Mouse (Mus musculus) left cerebral cortex, postnatal 10 days (tissue): ENCODE results near the gene Acta1. TPM values are rescaled to one million over a fixed set of nuclear protein-coding genes. Genes with fewer than 3 reads are reported as not detected.
A peak's percentile ranks its signal among the peaks of the same experiment; 100 is the strongest.

Experiments
- DNase-seq, 2 experiments: peaks; one replicate each; pipeline ENCODE4 v3.0.0; 2021 to 2022; ENCODE audit warnings: low spot score in 2 of 2, mixed read lengths in 1 of 2; ENCODE audit errors: extremely low spot score in 1 of 2
- intact Hi-C: fragments of 180-260 bp; cut with DNase I; formaldehyde crosslinking; loops from one replicate; pipeline ENCODE4 v1.15.1; 2025
- total RNA-seq, 2 experiments: library from RNA; stranded (reverse); gene quantifications; 2 replicates each; pipeline ENCODE4 v1.2.3; 2021

Acta1 gene
- total RNA-seq, 2 experiments from 2014 or later = 7.1 to 8.7 TPM

DNA sequence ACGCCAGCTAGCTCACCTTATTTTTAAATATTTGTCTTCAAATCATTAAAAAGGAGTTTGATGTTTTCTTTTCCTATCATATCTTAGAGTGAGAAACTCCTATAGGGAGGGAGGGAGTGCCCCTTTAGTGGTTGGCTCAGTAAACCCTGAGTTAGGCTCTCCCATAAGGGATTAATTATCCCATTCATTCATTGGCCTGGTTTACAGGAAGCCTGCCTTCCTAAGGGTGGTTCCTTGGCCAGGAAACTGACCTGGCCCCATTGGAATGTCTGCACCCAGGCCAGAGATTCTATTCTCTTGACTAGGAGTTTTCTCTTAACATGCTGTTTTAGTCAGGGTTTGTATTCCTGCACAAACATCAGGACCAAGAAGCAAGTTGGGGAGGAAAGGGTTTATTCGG is 6.6 kb downstream of the Acta1 start:
- no peak for DNase-seq
- intact Hi-C loops = no loop called here

DNA sequence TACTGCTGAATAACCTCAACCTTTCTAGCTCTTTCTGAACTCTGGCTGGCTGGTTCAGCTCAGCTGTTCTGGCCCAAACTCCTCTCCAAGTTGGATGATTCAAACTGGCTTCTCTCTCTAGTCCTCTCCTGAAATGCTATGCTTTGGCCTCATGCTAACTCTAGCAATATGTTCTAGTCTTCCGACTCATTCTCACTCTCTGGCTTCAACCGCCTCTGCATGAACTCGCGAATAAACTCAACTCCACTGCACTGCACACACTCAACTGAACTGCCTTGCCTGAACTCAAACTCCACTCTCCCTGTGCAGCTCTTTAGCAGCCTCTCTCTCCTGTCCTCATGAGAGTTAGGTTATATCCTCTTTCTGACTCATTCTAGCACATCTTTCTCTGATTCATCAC is 7.4 kb downstream of the Acta1 start:
- intact Hi-C loops = no loop called here
- DNase-seq = no peak

DNA sequence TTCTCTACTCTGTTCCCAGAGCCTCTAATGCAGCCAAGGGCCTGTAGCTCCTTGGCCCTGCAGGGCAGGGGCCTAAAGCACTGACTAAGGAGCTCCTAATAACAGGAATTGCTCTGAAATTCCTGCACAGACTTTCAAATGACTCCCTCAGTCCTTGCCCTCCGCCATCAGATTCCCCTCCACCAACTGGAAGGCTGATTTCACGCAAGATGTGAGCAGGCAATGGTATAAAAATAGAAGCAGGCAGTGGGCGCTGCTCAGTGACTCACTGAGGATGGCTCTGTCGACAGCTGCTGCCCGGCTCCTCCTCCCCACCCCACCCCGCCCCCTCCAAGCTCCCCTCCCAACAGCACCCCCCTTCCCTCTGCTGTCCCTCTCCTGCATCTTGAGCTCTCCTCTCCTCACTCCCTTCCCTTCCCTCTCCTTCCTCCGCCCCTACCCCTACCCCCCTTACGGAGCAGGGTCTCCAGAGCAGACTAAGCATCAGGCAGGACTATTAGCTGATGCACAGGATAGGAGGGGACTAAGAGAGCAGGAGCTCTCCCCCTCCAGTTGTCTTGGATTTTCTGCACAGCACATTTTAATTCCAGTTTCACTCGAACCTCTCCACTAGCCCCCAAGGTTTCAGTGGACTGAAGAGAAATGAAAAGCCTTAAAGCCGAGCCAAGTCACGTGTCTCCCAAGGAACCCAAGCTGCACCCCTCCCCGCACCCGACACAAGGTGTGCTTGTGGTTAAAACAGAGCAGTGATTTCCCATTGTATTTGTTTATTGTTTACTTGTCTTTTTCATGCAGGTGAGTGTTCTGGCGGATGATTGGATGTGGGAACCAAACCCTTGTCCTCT is 9.6 kb downstream of the Acta1 start:
- peak; percentile 69 to 80 for DNase-seq
- intact Hi-C loops = no loop called here

DNA sequence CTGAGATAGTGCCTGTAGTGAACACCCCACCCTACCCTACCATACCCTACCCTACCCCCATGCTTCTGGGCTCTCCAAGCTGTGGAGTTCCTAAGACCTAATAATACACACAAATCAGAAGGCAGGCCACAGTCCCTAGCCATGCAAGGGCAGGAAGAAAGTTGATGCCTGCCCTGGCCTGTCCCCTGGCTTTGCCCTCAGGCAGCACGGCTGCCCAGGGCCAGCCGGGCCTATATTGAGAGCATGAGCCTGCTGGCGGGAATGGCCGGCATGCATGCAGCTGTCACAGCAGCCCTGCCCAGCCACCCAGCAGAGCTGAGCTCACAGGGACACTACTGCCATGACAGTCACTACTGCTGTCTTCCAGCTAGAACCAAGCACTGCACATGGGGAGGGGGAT is 11.5 kb downstream of the Acta1 start:
- DNase-seq = no peak

DNA sequence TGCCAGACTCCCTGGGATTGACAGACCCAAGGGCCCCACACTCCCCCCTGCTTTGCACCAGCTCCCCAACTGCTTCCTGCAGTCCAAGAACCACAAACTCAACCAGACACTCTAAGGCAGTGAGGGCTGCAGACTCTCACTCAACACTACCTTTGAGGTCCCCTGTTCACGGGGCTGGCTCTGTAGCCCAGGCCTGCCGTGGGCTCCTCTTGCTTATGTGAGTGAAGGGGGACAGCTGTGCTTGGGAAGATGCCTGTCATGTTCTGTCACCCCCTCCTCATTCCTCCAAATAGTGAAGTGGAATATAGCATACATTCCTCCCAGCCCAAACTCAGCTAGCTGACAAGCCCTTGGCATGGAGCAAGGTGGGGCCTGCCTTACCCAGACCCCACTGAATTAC is 12.1 kb downstream of the Acta1 start:
- DNase-seq = no peak
- intact Hi-C loops = no loop called here

More for the DNA sequence above, 11.5 kb downstream of the Acta1 start:
- intact Hi-C loops = no loop called here

GRCm38 (mm10) chr8:123880821-123881350 is 13.7 kb downstream of the Acta1 start:
- intact Hi-C loops = no loop called here
- no peak for DNase-seq

DNA sequence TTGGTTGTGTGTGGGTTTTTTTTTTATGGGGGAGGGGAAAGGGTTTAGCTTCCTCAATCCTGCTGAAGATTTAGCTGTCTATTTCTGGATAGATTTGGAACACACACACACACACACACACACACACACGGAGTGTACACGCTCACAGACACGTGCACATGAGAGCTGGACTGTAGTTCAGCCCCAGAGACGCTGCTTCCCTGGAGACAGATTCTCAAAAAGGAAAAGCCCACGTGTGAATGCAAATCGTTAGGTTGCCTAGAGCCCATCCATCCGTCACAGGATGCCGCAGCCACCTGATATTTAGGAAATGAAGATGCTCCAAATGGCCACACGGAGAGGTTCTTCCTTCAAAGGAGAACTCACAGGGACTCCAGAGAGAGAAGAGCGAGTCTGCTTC is 14.3 kb downstream of the Acta1 start:
- DNase-seq = peak; percentile 74 to 86
- intact Hi-C loops = no loop called here

- intact Hi-C loops = no loop called here
- no peak for DNase-seq
These were observed 16.7 kb downstream of the Acta1 start for GRCm38 (mm10) chr8:123877865-123878264.

DNA sequence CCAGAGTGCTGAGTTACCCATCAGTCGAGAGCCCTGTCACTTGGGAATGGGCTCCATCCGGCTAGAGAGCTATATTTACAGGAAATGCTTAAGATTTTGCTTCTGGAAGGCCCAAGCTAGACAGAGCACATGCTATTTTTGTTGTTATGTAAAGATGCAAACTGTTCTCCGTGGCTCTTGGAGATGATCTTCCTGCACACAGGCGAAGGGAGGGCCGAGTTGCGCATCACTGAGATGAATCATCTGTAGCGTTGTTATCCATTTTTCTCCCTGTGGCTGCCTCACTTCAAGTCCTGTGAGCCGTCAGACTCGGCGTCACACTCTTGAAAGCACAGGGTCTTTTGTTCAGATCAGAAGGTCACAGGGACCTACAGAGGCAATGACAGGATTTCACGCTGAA is 20.2 kb downstream of the Acta1 start:
- no peak for DNase-seq
- intact Hi-C loops = no loop called here

GRCm38 (mm10) chr8:123873364-123873763 is 21.2 kb downstream of the Acta1 start:
- no peak for DNase-seq
- intact Hi-C loops = no loop called here

- DNase-seq = no peak
- intact Hi-C loops = no loop called here
These were observed 22.5 kb downstream of the Acta1 start for GRCm38 (mm10) chr8:123872048-123872447.

GRCm38 (mm10) chr8:123866971-123867370 is 27.6 kb downstream of the Acta1 start:
- intact Hi-C loops = no loop called here
- DNase-seq = no peak

DNA sequence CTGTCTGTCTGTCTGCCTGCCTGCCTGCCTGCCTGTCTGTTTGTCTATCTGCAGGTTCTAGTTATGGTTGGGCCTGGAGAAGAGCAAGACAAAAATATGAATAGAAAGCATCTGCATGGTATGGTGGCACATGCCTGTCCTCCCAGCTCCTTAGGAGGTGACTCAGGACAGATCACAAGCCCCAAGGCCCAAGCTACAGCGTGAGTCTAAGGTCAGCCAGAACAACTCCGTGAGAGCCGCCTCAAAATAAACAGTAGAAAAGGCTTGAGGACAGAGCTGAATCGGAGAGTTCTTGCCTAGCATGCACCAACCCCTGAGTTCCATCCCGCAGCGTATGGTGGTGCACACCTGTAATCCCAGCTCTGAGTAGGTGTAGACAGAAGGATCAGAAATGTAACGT is 28.8 kb downstream of the Acta1 start:
- intact Hi-C loops = no loop called here

GRCm38 (mm10) chr8:123860386-123860785 is 34.2 kb downstream of the Acta1 start:
- intact Hi-C loops = no loop called here
- DNase-seq = no peak

More for the DNA sequence above, 28.8 kb downstream of the Acta1 start:
- no peak for DNase-seq

DNA sequence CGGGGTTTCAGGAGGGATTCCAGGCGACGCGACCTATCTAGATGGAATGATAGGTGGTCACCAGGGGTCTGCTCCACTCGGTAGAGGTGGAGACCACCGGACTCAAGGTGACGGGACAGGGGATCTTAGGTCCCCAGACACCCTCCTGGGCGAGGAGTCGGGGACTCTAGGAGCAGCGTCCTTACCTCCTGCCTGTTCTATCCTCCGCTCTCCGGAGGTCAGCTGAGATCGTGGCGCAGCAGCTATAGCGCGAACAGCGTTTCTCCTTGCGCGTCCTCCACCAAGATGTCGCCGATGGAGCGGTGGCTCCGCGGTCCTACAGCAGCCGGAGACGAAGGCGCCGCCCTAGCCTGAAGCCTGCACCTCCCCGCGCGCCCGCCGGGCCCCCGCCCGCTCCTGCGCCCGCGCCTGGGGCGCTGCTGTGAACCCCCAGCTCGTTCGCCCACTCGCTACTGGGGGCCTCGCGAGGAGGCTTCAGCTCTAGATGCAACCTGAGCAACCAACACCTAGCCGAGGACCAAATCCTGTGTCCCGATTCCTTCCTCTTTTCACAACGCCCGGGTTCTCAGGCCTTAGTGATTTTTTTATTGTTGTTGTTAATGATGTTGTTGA is 34.8 kb downstream of the Acta1 start, which contains the start of gene Ccsap:
Gene Ccsap (minus strand): TSS at position 562 of the 612 bp plus-strand sequence.
- intact Hi-C loops = loop anchor here (5.0 kb wide), 1 partner anchor 33 kb away; the partner anchor contains the start of gene Acta1
- peak; percentile 41 to 75 for DNase-seq

GRCm38 (mm10) chr8:123858941-123859647 is 35.5 kb downstream of the Acta1 start:
- peak; percentile 82 to 94 for DNase-seq
- intact Hi-C loops = loop anchor here (5.0 kb wide), 1 partner anchor 33 kb away; the partner anchor contains the start of gene Acta1

DNA sequence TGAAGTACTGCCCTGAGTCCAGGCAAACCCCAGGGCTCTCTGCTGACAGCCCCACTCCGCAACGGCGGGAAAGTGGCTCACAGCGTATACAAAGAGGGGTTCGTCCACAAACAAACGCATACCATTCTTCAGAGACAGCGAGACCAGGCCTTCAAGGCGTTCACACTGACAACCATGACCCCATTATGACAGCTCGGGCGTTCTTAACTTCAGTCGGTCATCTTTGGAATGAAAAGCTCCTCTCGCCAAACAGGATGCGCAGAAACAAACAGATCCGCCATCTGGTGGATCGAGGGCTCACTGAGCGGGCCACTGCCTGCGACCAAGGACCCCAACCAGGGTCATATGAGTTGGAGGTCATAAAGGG is 36.0 kb downstream of the Acta1 start:
- intact Hi-C loops = loop anchor here (5.0 kb wide), 1 partner anchor 34 kb away; the partner anchor contains the start of gene Acta1
- DNase-seq = no peak

DNA sequence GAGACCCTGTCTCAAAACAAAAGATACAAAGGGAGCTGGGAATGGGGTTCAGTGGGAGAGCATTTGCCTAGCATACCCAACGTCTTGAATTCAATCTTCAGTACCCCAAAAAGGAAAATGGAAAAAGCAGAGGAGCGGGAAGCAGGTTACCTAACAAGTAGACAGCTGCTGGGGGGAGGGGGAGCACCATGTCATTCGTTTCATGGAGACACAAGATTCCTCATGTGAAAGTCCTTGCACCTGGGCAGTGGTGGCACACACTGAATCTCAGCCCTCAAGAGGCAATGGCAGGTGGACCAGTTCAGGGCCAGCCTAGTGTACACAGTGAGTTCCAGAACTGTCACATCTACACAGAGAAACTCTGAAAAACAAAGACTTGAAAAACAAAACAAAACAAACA is 37.2 kb downstream of the Acta1 start:
- DNase-seq = peak in 1 of 2 experiments; percentile 54
- intact Hi-C loops = loop anchor here (5.0 kb wide), 1 partner anchor 35 kb away; the partner anchor contains the start of gene Acta1
